Mouse (Mus musculus) MEL (cell line): ENCODE measurements around the gene Phf21a. TPM values are rescaled to one million over a fixed set of nuclear protein-coding genes. Genes with fewer than 3 reads are reported as not detected.

Source experiments
- DNase-seq: peaks from one replicate; pipeline ENCODE4 v3.0.0; 2011; ENCODE audit warnings: low read depth, low spot score
- H3K27ac ChIP-seq: 2 replicates; pipeline ENCODE4 v1.5.1; 2012; ENCODE audit warnings: low read depth, mild to moderate bottlenecking, control low read depth, low read length, moderate library complexity; ENCODE audit not compliant: control insufficient read depth
- H3K27me3 ChIP-seq, 2 experiments: fragments of 150-350 bp in 1 of 2; sonication (generic) in 1 of 2; 2 replicates each; pipeline ENCODE4 v1.6.1; 2012; ENCODE audit warnings: low read length in 2 of 2, mild to moderate bottlenecking in 2 of 2, improper control_type of control experiment in 1 of 2, moderate library complexity in 1 of 2; ENCODE audit not compliant: insufficient read depth in 2 of 2, control insufficient read depth in 1 of 2
- H3K36me3 ChIP-seq, 2 experiments: 2 replicates each; pipeline ENCODE4 v1.6.1; 2012 to 2014; ENCODE audit warnings: low read length in 2 of 2, improper control_type of control experiment in 1 of 2, inconsistent platforms in 1 of 2, mild to moderate bottlenecking in 1 of 2; ENCODE audit not compliant: insufficient read depth in 2 of 2, control insufficient read depth in 1 of 2
- H3K4me1 ChIP-seq, 2 experiments: fragments of 150-350 bp in 1 of 2; sonication (generic) in 1 of 2; 2 replicates each; pipeline ENCODE4 v1.6.1; 2012; ENCODE audit warnings: low read length in 2 of 2, improper control_type of control experiment in 1 of 2, mild to moderate bottlenecking in 1 of 2; ENCODE audit not compliant: insufficient read depth in 2 of 2, control insufficient read depth in 1 of 2
- H3K4me3 ChIP-seq, 2 experiments: fragments of 150-350 bp in 1 of 2; sonication (generic) in 1 of 2; 2 replicates each; pipeline ENCODE4 v1.5.1; 2012; ENCODE audit warnings: low read depth in 2 of 2, low read length in 2 of 2, mild to moderate bottlenecking in 2 of 2, moderate library complexity in 2 of 2, control low read depth in 1 of 2, improper control_type of control experiment in 1 of 2; ENCODE audit not compliant: control insufficient read depth in 1 of 2, insufficient read depth in 1 of 2
- H3K79me2 ChIP-seq: 2 replicates; pipeline ENCODE4 v1.6.1; 2012; ENCODE audit warnings: mild to moderate bottlenecking, low read length, moderate library complexity; ENCODE audit not compliant: control insufficient read depth, poor library complexity, insufficient read depth
- H3K9ac ChIP-seq: 2 replicates; pipeline ENCODE4 v1.6.1; 2012; ENCODE audit warnings: low read depth, mild to moderate bottlenecking, control low read depth, low read length, moderate library complexity; ENCODE audit not compliant: control insufficient read depth, poor library complexity, severe bottlenecking
- H3K9me3 ChIP-seq: fragments of 150-350 bp; sonication (generic); replicated peaks from 2 replicates; pipeline ENCODE4 v1.6.1; 2012; ENCODE audit warnings: mild to moderate bottlenecking, low read length, improper control_type of control experiment, moderate library complexity; ENCODE audit not compliant: insufficient read depth
- BHLHE40 ChIP-seq: IDR thresholded peaks from 2 replicates; pipeline ENCODE4 v1.6.1; 2012; ENCODE audit warnings: low read depth, mild to moderate bottlenecking, inconsistent platforms, low read length, improper control_type of control experiment, borderline replicate concordance
- E2F4 ChIP-seq: IDR thresholded peaks from 2 replicates; pipeline ENCODE4 v1.6.1; 2011; ENCODE audit warnings: low read depth, low read length, improper control_type of control experiment, borderline replicate concordance
- EP300 ChIP-seq, 2 experiments: IDR thresholded peaks; 2 replicates each; pipeline ENCODE4 v1.6.1; 2011; ENCODE audit warnings: improper control_type of control experiment in 2 of 2, low read length in 2 of 2, low read depth in 1 of 2, mild to moderate bottlenecking in 1 of 2
- GABPA ChIP-seq: IDR thresholded peaks from 2 replicates; pipeline ENCODE4 v1.6.1; 2012; ENCODE audit warnings: low read depth, mild to moderate bottlenecking, inconsistent platforms, low read length, improper control_type of control experiment, moderate library complexity
- KAT2A ChIP-seq: conservative IDR thresholded peaks from 2 replicates; pipeline ENCODE4 v1.6.1; 2012; ENCODE audit warnings: low read depth, low read length, improper control_type of control experiment, inconsistent platforms
- MAFK ChIP-seq: IDR thresholded peaks from 2 replicates; pipeline ENCODE4 v1.6.1; 2011; ENCODE audit warnings: low read depth, mild to moderate bottlenecking, low read length, improper control_type of control experiment, borderline replicate concordance
- MAX ChIP-seq: IDR thresholded peaks from 2 replicates; pipeline ENCODE4 v1.6.1; 2011; ENCODE audit warnings: low read length, improper control_type of control experiment
- NRF1 ChIP-seq: IDR thresholded peaks from 2 replicates; pipeline ENCODE4 v1.6.1; 2014; ENCODE audit warnings: low read depth, mild to moderate bottlenecking, inconsistent platforms, low read length, improper control_type of control experiment, moderate library complexity; ENCODE audit not compliant: poor library complexity, insufficient read depth, severe bottlenecking
- POLR2A ChIP-seq, 2 experiments: IDR thresholded peaks; 2 replicates each; pipeline ENCODE4 v1.6.1; 2011 to 2012; ENCODE audit warnings: low read length in 2 of 2, mild to moderate bottlenecking in 2 of 2, control low read depth in 1 of 2, improper control_type of control experiment in 1 of 2, low read depth in 1 of 2, moderate library complexity in 1 of 2; ENCODE audit not compliant: control insufficient read depth in 1 of 2, insufficient read depth in 1 of 2, poor library complexity in 1 of 2
- RAD21 ChIP-seq: IDR thresholded peaks from 2 replicates; pipeline ENCODE4 v1.6.1; 2011; ENCODE audit warnings: mild to moderate bottlenecking, low read depth, low read length, improper control_type of control experiment
- TAL1 ChIP-seq: IDR thresholded peaks from 2 replicates; pipeline ENCODE4 v1.6.1; 2012; ENCODE audit warnings: mild to moderate bottlenecking, inconsistent platforms, low read length, moderate library complexity, mixed read lengths
- UBTF ChIP-seq: IDR thresholded peaks from 2 replicates; pipeline ENCODE4 v1.6.1; 2012; ENCODE audit warnings: low read depth, mild to moderate bottlenecking, inconsistent platforms, low read length, improper control_type of control experiment, moderate library complexity, borderline replicate concordance; ENCODE audit not compliant: insufficient read depth
- USF1 ChIP-seq: IDR thresholded peaks from 2 replicates; pipeline ENCODE4 v1.6.1; 2014; ENCODE audit warnings: low read depth, mild to moderate bottlenecking, inconsistent platforms, low read length, improper control_type of control experiment, moderate library complexity
- USF2 ChIP-seq, 2 experiments: IDR thresholded peaks; 2 replicates each; pipeline ENCODE4 v1.6.1; 2011 to 2012; ENCODE audit warnings: improper control_type of control experiment in 2 of 2, low read length in 2 of 2, borderline replicate concordance in 1 of 2, inconsistent platforms in 1 of 2, low read depth in 1 of 2, mild to moderate bottlenecking in 1 of 2; ENCODE audit not compliant: insufficient read depth in 1 of 2
- ZNF384 ChIP-seq: IDR thresholded peaks from 2 replicates; pipeline ENCODE4 v1.6.1; 2012; ENCODE audit warnings: low read depth, mild to moderate bottlenecking, inconsistent platforms, low read length, improper control_type of control experiment
- polyA plus RNA-seq, 2 experiments: library from polyadenylated mRNA; stranded (reverse) in 1 of 2; unstranded in 1 of 2; fragments of >175 nt in 1 of 2; fragments of >200 nt in 1 of 2; gene quantifications; 2 replicates each; pipeline versions ENCODE4 v1.2.1 to v1.2.4; 2012; ENCODE audit warnings: low replicate concordance in 2 of 2, low read depth in 1 of 2; ENCODE audit not compliant: insufficient read length in 2 of 2, insufficient read depth in 1 of 2, missing spikeins in 1 of 2
- total RNA-seq: library from RNA; depleted of rRNA; stranded (reverse); fragments of 300-350 nt; gene quantifications from 2 replicates; pipeline ENCODE4 v1.2.3, GENCODE M21; 2012

The Phf21a gene
- total and polyA plus RNA-seq, 3 experiments = 4.7 to 245 (median 15.6) TPM

- no peak for DNase-seq
- Histone ChIP-seq H3K79me2 (no peaks in the 10 kb centered on the region), H3K4me1 (no peaks in the 10 kb centered on the region), H3K27me3 (no peaks in the 10 kb centered on the region), H3K4me3 (no peak overlapping the region), H3K9ac (no peak overlapping the region), H3K36me3 (no peaks in the 10 kb centered on the region), H3K9me3 (no peaks in the 10 kb centered on the region), H3K27ac (no peak overlapping the region)
- no peak for TF ChIP-seq USF1
Observed at GRCm38 (mm10) chr2:92202319-92203040, 109.6 kb downstream of the Phf21a start.

GRCm38 (mm10) chr2:92205010-92205639 lies 112.2 kb downstream of the Phf21a start:
- no peak for DNase-seq
- TF ChIP-seq MAX (no peak), NRF1 (no peak), EP300 (IDR thresholded peaks at IDR 0.05; ENCODE audit: low read depth in 1 of 2, low read length in 2 of 2) (no peak), USF2 (IDR thresholded peaks at IDR 0.05; ENCODE audit: borderline replicate concordance in 1 of 2, insufficient read depth in 1 of 2, low read depth in 1 of 2, low read length in 2 of 2) (no peak), KAT2A (no peak), POLR2A (IDR thresholded peaks at IDR 0.05; ENCODE audit: control insufficient read depth in 1 of 2, insufficient read depth in 1 of 2, low read depth in 1 of 2, low read length in 2 of 2, poor library complexity in 1 of 2) (no peak), UBTF (no peak), TAL1 (no peak), ZNF384 (no peak), E2F4 (no peak), USF1 (no peak), RAD21 (no peak), BHLHE40 (no peak), GABPA (no peak), MAFK (no peak)
- Histone ChIP-seq H3K79me2 (no peaks in the 10 kb centered on the region), H3K4me3 (no peak overlapping the region), H3K27ac (no peak overlapping the region), H3K36me3 (no peaks in the 10 kb centered on the region; a peak in 1 of 4 replicates), H3K4me1 (no peaks in the 10 kb centered on the region), H3K9ac (no peak overlapping the region), H3K27me3 (no peaks in the 10 kb centered on the region), H3K9me3 (no peaks in the 10 kb centered on the region)
